Mouse (Mus musculus): ENCODE measurements at regions not wholly inside any gene's neighbourhood (a gene's known extent, or its start where the extent isn't known, plus 50 kb on each side); places are given as distances from the start of the nearest gene placed in this dataset.
A peak's percentile ranks its signal among the peaks of the same experiment; 100 is the strongest.

GRCm38 (mm10) chr5:111996806-111997205, 255.5 kb downstream of the Cryba4 start:
- H3K9me3 ChIP-seq: no peaks in the 10 kb centered on the region

GRCm38 (mm10) chr5:112001742-112002701, 250.3 kb downstream of the Cryba4 start:
- Histone ChIP-seq H3K4me1 (peaks cover 13% of the 10 kb centered on the region), H3K9ac (no peak overlapping the region), H3K27ac (peak overlapping the region; percentile 41; the same call in 1 of the 2 replicates), H3K36me3 (no peaks in the 10 kb centered on the region), H3K4me3 (no peak overlapping the region), H3K27me3 (no peaks in the 10 kb centered on the region), H3K9me3 (peaks cover 4% of the 10 kb centered on the region), H3K4me2 (replicated peaks) (peak overlapping the region; percentile 14)
- peak; percentile 18; the same call in 1 of the 2 replicates for ATAC-seq (ENCODE audit: insufficient number of reproducible peaks, insufficient read depth, low FRiP score, low TSS enrichment)
- WGBS: 9% methylated on average over 32 of the region's 32 CpGs

More at GRCm38 (mm10) chr5:111996806-111997205, 255.5 kb downstream of the Cryba4 start:
- H3K27me3 ChIP-seq: no peaks in the 10 kb centered on the region
- peaks cover 4% of the 10 kb centered on the region for H3K4me1 ChIP-seq
- WGBS: 61% methylated on average over 3 of the region's 3 CpGs
- H3K9ac ChIP-seq: no peak overlapping the region
- H3K4me2 ChIP-seq (replicated peaks): no peak overlapping the region
- no peak overlapping the region for H3K27ac ChIP-seq
- H3K4me3 ChIP-seq: no peak overlapping the region
- ATAC-seq (ENCODE audit: insufficient number of reproducible peaks, insufficient read depth, low FRiP score, low TSS enrichment): no peak
- H3K36me3 ChIP-seq: no peaks in the 10 kb centered on the region

GRCm38 (mm10) chr5:112002856-112003660, 249.3 kb downstream of the Cryba4 start:
- Histone ChIP-seq H3K9ac (no peak overlapping the region), H3K27me3 (no peaks in the 10 kb centered on the region), H3K36me3 (no peaks in the 10 kb centered on the region), H3K27ac (no peak overlapping the region), H3K9me3 (peaks cover 6% of the 10 kb centered on the region), H3K4me2 (replicated peaks) (no peak overlapping the region), H3K4me3 (no peak overlapping the region), H3K4me1 (peaks cover 13% of the 10 kb centered on the region)
- no peak for ATAC-seq (ENCODE audit: insufficient number of reproducible peaks, insufficient read depth, low FRiP score, low TSS enrichment)
- WGBS: 31% methylated on average over 12 of the region's 12 CpGs

GRCm38 (mm10) chr5:112004041-112004440, 248.3 kb downstream of the Cryba4 start:
- Histone ChIP-seq H3K4me3 (no peak overlapping the region), H3K36me3 (no peaks in the 10 kb centered on the region), H3K27ac (no peak overlapping the region), H3K9me3 (peaks cover 6% of the 10 kb centered on the region), H3K27me3 (no peaks in the 10 kb centered on the region; the same call in 1 of the 2 replicates), H3K4me1 (peaks cover 13% of the 10 kb centered on the region), H3K4me2 (replicated peaks) (no peak overlapping the region), H3K9ac (no peak overlapping the region)
- WGBS: 66% methylated on average over 3 of the region's 3 CpGs
- ATAC-seq (ENCODE audit: insufficient number of reproducible peaks, insufficient read depth, low FRiP score, low TSS enrichment): no peak

- H3K9me3 ChIP-seq: no peaks in the 10 kb centered on the region
- H3K27me3 ChIP-seq: no peaks in the 10 kb centered on the region; the same call in 1 of the 2 replicates
- no peaks in the 10 kb centered on the region for H3K36me3 ChIP-seq
- H3K27ac ChIP-seq: no peak overlapping the region
- no peak overlapping the region; the same call in 1 of the 2 replicates for H3K9ac ChIP-seq
- H3K4me3 ChIP-seq: no peak overlapping the region
- no peak overlapping the region for H3K4me2 ChIP-seq (replicated peaks)
- WGBS: 22% methylated on average over 9 of the region's 9 CpGs
- ATAC-seq (ENCODE audit: insufficient number of reproducible peaks, insufficient read depth, low FRiP score, low TSS enrichment): no peak
- peaks cover 10% of the 10 kb centered on the region; the same call in 1 of the 2 replicates for H3K4me1 ChIP-seq
Measured at GRCm38 (mm10) chr5:112012505-112013164, 239.7 kb downstream of the Cryba4 start.

GRCm38 (mm10) chr5:112018925-112019324, 233.4 kb downstream of the Cryba4 start:
- Histone ChIP-seq H3K27me3 (no peaks in the 10 kb centered on the region), H3K9me3 (no peaks in the 10 kb centered on the region), H3K4me2 (replicated peaks) (no peak overlapping the region), H3K36me3 (no peaks in the 10 kb centered on the region), H3K27ac (no peak overlapping the region), H3K9ac (no peak overlapping the region), H3K4me1 (no peaks in the 10 kb centered on the region), H3K4me3 (no peak overlapping the region)
- WGBS: 59% methylated on average over 7 of the region's 7 CpGs
- no peak for ATAC-seq (ENCODE audit: insufficient number of reproducible peaks, insufficient read depth, low FRiP score, low TSS enrichment)

- Histone ChIP-seq H3K36me3 (no peaks in the 10 kb centered on the region), H3K4me3 (no peak overlapping the region), H3K4me2 (replicated peaks) (no peak overlapping the region), H3K9me3 (no peaks in the 10 kb centered on the region), H3K27me3 (no peaks in the 10 kb centered on the region), H3K27ac (no peak overlapping the region), H3K4me1 (no peaks in the 10 kb centered on the region), H3K9ac (no peak overlapping the region)
- 72% methylated on average over 2 of the region's 2 CpGs for WGBS
- ATAC-seq (ENCODE audit: insufficient number of reproducible peaks, insufficient read depth, low FRiP score, low TSS enrichment): no peak
Measured at GRCm38 (mm10) chr5:112020882-112021281, 231.4 kb downstream of the Cryba4 start.

GRCm38 (mm10) chr5:112029955-112030354, 222.4 kb downstream of the Cryba4 start:
- H3K9ac ChIP-seq: no peak overlapping the region
- H3K4me2 ChIP-seq (replicated peaks): no peak overlapping the region
- WGBS: 46% methylated on average over 11 of the region's 11 CpGs

GRCm38 (mm10) chr5:112032036-112032435, 220.3 kb downstream of the Cryba4 start:
- no peaks in the 10 kb centered on the region for H3K27me3 ChIP-seq
- no peaks in the 10 kb centered on the region for H3K4me1 ChIP-seq

More at GRCm38 (mm10) chr5:112029955-112030354, 222.4 kb downstream of the Cryba4 start:
- Histone ChIP-seq H3K4me3 (no peak overlapping the region), H3K9me3 (no peaks in the 10 kb centered on the region), H3K4me1 (no peaks in the 10 kb centered on the region), H3K36me3 (no peaks in the 10 kb centered on the region), H3K27me3 (no peaks in the 10 kb centered on the region), H3K27ac (no peak overlapping the region)
- no peak for ATAC-seq (ENCODE audit: insufficient number of reproducible peaks, insufficient read depth, low FRiP score, low TSS enrichment)

GRCm38 (mm10) chr5:112035426-112035825, 216.9 kb downstream of the Cryba4 start:
- H3K36me3 ChIP-seq: no peaks in the 10 kb centered on the region
- no peak overlapping the region for H3K4me2 ChIP-seq (replicated peaks)
- no peak overlapping the region for H3K27ac ChIP-seq
- no peak for ATAC-seq (ENCODE audit: insufficient number of reproducible peaks, insufficient read depth, low FRiP score, low TSS enrichment)
- no peak overlapping the region for H3K4me3 ChIP-seq
- H3K9me3 ChIP-seq: no peaks in the 10 kb centered on the region
- H3K4me1 ChIP-seq: no peaks in the 10 kb centered on the region
- H3K27me3 ChIP-seq: no peaks in the 10 kb centered on the region
- no peak overlapping the region for H3K9ac ChIP-seq
- 76% methylated on average over 8 of the region's 8 CpGs for WGBS

More at GRCm38 (mm10) chr5:112032036-112032435, 220.3 kb downstream of the Cryba4 start:
- Histone ChIP-seq H3K27ac (no peak overlapping the region), H3K36me3 (no peaks in the 10 kb centered on the region), H3K4me2 (replicated peaks) (no peak overlapping the region), H3K9me3 (no peaks in the 10 kb centered on the region), H3K9ac (no peak overlapping the region), H3K4me3 (no peak overlapping the region)
- ATAC-seq (ENCODE audit: insufficient number of reproducible peaks, insufficient read depth, low FRiP score, low TSS enrichment): no peak

- H3K9me3 ChIP-seq: no peaks in the 10 kb centered on the region
- no peaks in the 10 kb centered on the region for H3K4me1 ChIP-seq
- no peak for ATAC-seq (ENCODE audit: insufficient number of reproducible peaks, insufficient read depth, low FRiP score, low TSS enrichment)
- H3K4me3 ChIP-seq: no peak overlapping the region
- H3K4me2 ChIP-seq (replicated peaks): no peak overlapping the region
- no peak overlapping the region for H3K9ac ChIP-seq
- H3K27ac ChIP-seq: no peak overlapping the region
- 67% methylated on average over 8 of the region's 8 CpGs for WGBS
- no peaks in the 10 kb centered on the region for H3K27me3 ChIP-seq
- no peaks in the 10 kb centered on the region for H3K36me3 ChIP-seq
Measured at GRCm38 (mm10) chr5:112037080-112037479, 215.2 kb downstream of the Cryba4 start.

Data from embryonic facial prominence, embryonic 12.5 days (tissue).